Mouse (Mus musculus) neural tube, embryonic 12.5 days (tissue): ENCODE results near the gene Fgf9. TPM values are rescaled to one million over a fixed set of nuclear protein-coding genes. Genes with fewer than 3 reads are reported as not detected.

Experiments
- ATAC-seq: fragments of 200-750 bp; cut with Nextera tagmentation; 2 replicates; pipeline ENCODE4 v1.8.0; 2017; ENCODE audit warnings: low read depth, mild to moderate bottlenecking, moderate TSS enrichment, moderate library complexity; ENCODE audit not compliant: low FRiP score
- H3K27ac ChIP-seq: fragments of 300-500 bp; sonication (generic); 2 replicates; pipeline ENCODE4 v1.5.1; 2016
- H3K27me3 ChIP-seq: fragments of 300-500 bp; sonication (generic); replicated peaks from 2 replicates; pipeline ENCODE4 v1.6.1; 2016; ENCODE audit warnings: mild to moderate bottlenecking
- H3K36me3 ChIP-seq: fragments of 300-500 bp; sonication (generic); 2 replicates; pipeline ENCODE4 v1.6.1; 2016; ENCODE audit warnings: mild to moderate bottlenecking
- H3K4me1 ChIP-seq: fragments of 300-500 bp; sonication (generic); 2 replicates; pipeline ENCODE4 v1.6.1; 2016
- H3K4me2 ChIP-seq: fragments of 300-500 bp; sonication (generic); replicated peaks from 2 replicates; pipeline ENCODE4 v1.6.1; 2016; ENCODE audit warnings: mild to moderate bottlenecking
- H3K4me3 ChIP-seq: fragments of 300-500 bp; sonication (generic); 2 replicates; pipeline ENCODE4 v1.5.1; 2016
- H3K9ac ChIP-seq: fragments of 300-500 bp; sonication (generic); 2 replicates; pipeline ENCODE4 v1.6.1; 2016; ENCODE audit warnings: mild to moderate bottlenecking
- H3K9me3 ChIP-seq: fragments of 300-500 bp; sonication (generic); 2 replicates; pipeline ENCODE4 v1.6.1; 2016; ENCODE audit warnings: mild to moderate bottlenecking
- WGBS: fragments of 180-500 bp; shearing (Covaris S2); methylation state at CpG from one replicate; pipeline ENCODE4 v1.1.7; 2016; 5-methylcytosine and 5-hydroxymethylcytosine counted together
- polyA plus RNA-seq: library from polyadenylated mRNA; unstranded; fragments of >200 nt; fragmentation: Nextera tagmentation; extraction: Ambion mirVana; gene quantifications from 2 replicates; pipeline ENCODE4 v1.2.1, GENCODE M21; 2016

The Fgf9 gene
- polyA plus RNA-seq, 1 experiment from 2014 or later: 10.9 TPM

DNA sequence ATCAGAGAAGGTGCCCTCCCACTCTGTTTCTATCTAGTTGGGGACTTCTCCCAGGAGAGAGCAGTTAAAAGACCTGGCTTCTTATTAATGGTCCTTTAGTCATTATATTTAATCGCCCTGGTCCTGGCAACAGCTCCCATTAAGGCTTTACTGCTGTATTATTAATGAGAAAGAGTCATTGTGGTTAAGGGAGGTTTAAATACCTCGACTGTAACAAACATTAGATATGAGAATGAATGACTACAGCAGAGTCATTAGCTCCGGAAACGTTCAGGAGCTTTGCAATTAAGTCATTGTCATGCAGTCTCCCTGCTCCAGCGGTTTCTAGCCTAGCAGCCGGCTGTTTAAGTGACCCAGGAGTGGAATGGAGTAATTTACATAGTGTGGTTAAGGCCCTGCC is 31.0 kb downstream of the Fgf9 start:
- Histone ChIP-seq H3K9ac (no peak overlapping the region), H3K9me3 (no peaks in the 10 kb centered on the region), H3K4me3 (no peak overlapping the region), H3K4me1 (no peaks in the 10 kb centered on the region), H3K36me3 (no peaks in the 10 kb centered on the region), H3K4me2 (no peak overlapping the region), H3K27ac (no peak overlapping the region), H3K27me3 (no peaks in the 10 kb centered on the region)
- 6% methylated on average over 6 of the region's 6 CpGs for WGBS
- ATAC-seq: peak; percentile 87

DNA sequence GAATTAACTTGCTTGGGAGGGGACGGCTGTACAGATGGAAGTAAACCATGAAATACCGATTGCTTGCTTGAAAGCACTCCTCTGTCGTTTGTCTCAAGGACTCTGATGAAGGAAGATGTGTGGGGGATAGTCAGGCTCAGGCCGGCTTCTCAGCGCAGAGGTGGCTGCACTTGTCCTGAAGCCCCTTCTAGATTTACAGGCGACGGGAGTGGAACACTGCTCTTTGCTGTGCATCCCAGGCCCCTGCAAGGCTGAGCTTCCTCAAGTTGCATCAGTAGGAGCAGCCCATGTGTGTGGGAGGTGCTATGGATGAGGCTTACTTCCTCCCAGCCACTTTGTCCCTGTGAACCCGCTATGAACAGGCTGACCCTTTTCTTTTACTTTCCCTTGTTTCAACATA is 33.9 kb downstream of the Fgf9 start:
- Histone ChIP-seq H3K36me3 (no peaks in the 10 kb centered on the region), H3K27me3 (no peaks in the 10 kb centered on the region), H3K4me1 (no peaks in the 10 kb centered on the region), H3K9ac (no peak overlapping the region), H3K4me2 (no peak overlapping the region), H3K4me3 (no peak overlapping the region), H3K9me3 (no peaks in the 10 kb centered on the region), H3K27ac (no peak overlapping the region)
- WGBS: 65% methylated on average over 8 of the region's 8 CpGs
- no peak for ATAC-seq

DNA sequence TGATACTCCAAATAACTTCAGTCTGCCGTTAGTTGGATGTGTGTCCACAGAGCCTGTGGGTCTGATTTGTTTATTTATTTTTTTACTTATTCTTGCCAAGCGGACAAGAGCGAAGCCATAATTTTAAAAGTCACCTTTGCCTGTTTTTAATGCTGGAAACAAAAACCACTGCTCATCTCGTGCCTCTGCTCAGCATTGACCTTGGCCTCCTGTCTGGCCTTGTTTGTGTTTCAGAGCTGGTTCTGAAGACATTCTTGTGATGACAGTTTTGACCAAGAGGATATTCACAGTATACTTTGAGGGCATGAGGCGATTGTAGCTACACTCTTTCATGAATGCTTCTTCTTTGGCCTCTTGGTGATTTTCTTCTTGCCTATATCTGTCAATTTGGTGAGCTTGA is 35.2 kb downstream of the Fgf9 start:
- Histone ChIP-seq H3K4me3 (no peak overlapping the region), H3K9ac (no peak overlapping the region), H3K4me2 (no peak overlapping the region), H3K9me3 (no peaks in the 10 kb centered on the region), H3K27me3 (no peaks in the 10 kb centered on the region), H3K36me3 (no peaks in the 10 kb centered on the region), H3K4me1 (no peaks in the 10 kb centered on the region), H3K27ac (no peak overlapping the region)
- ATAC-seq: no peak
- 86% methylated on average over 5 of the region's 5 CpGs for WGBS

DNA sequence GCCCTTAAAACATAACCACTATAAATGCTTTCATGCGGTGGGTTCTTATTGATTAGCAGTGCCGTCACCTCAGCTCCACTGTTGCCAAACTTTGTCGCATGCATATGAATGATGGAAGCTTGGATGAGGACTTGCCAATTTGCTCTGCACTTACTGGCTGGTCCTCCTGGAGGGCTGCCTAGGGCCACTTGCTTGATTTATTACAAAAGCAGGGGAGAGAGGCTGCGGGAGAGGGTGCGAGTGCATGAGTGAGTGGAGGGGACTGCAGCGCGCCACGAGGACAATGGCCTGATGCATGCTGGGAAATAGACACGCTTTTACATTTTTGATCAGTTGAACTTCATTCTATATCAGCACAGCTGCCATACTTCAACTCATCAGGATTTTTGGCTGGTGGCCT is 39.3 kb downstream of the Fgf9 start:
- 68% methylated on average over 9 of the region's 9 CpGs for WGBS
- Histone ChIP-seq H3K4me2 (no peak overlapping the region), H3K4me1 (0 out of 2 replicates have a peak, but pooled peaks cover 3% of the 10 kb centered on the region), H3K9ac (no peak overlapping the region), H3K4me3 (no peak overlapping the region), H3K9me3 (no peaks in the 10 kb centered on the region), H3K36me3 (no peaks in the 10 kb centered on the region), H3K27ac (no peak overlapping the region), H3K27me3 (no peaks in the 10 kb centered on the region)
- no peak for ATAC-seq

DNA sequence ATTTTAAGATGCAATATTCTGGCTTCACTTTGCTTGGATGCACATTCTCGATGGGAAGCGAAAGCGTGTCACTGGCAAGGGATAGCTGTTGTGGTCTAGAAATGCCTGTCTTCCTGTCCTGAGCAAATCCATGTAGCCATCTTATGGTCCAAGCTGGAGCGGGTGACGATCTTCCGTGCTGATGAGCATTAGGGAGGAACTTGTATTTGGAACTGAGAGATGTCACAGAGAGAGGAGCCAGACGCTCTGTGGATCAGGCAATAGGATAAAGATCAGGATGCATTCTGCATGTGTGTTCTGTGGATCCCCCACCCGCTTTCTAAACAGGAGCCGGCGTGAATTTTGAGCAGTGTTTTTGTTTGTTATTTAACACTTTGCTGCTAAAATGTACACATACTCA is 41.2 kb downstream of the Fgf9 start:
- no peak for ATAC-seq
- H3K4me1 ChIP-seq: 0 out of 2 replicates have a peak, but pooled peaks cover 3% of the 10 kb centered on the region
- no peak overlapping the region for H3K9ac ChIP-seq
- no peaks in the 10 kb centered on the region for H3K36me3 ChIP-seq
- no peak overlapping the region for H3K27ac ChIP-seq
- H3K27me3 ChIP-seq: no peaks in the 10 kb centered on the region
- no peak overlapping the region for H3K4me3 ChIP-seq
- H3K9me3 ChIP-seq: no peaks in the 10 kb centered on the region
- 91% methylated on average over 10 of the region's 10 CpGs for WGBS
- no peak overlapping the region for H3K4me2 ChIP-seq

DNA sequence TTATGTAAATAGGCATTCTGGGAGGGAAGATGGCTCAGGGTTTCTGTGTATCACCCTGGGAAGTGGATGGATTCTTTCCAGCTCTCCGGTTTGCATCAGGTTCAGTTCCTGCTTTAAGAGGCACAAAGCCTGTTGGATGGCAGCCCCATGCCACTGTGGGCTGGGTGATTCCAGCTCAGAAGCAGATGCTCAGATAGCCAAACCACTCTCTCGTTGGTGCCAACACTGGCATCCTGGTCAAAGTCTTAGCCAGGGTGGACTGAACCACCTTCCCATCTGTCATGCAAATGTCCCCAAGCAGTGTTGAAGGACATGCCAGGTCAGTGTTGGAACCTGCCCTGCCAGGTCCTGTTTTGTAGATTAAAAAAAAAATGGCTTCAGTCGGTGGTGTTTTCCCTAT is 42.0 kb downstream of the Fgf9 start:
- ATAC-seq: no peak
- no peak overlapping the region for H3K9ac ChIP-seq
- no peak overlapping the region for H3K4me2 ChIP-seq
- H3K36me3 ChIP-seq: no peaks in the 10 kb centered on the region
- no peaks in the 10 kb centered on the region for H3K27me3 ChIP-seq
- no peak overlapping the region for H3K27ac ChIP-seq
- 0 out of 2 replicates have a peak, but pooled peaks cover 3% of the 10 kb centered on the region for H3K4me1 ChIP-seq
- WGBS: 71% methylated on average over 3 of the region's 3 CpGs
- H3K9me3 ChIP-seq: no peaks in the 10 kb centered on the region
- no peak overlapping the region for H3K4me3 ChIP-seq

DNA sequence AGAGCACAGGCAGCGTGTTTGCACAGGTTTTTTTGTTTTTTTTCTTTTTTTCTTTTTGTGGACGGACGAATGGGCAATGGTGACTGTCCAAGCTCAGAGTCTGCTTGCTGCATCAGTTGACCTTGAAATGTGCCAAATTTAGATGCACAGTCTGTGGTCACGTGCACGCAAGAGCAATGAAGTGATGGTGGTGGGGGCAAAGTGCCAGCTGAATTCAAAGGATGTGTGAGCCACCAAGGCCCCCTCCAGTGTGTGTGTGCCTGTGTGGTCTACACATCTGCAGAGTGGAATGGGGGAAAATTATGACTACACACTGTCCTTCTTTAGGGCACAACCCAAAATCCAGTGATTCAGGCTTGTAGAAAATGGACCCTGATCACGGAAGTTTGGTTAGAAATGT is 42.8 kb downstream of the Fgf9 start:
- Histone ChIP-seq H3K36me3 (no peaks in the 10 kb centered on the region), H3K27ac (no peak overlapping the region), H3K27me3 (no peaks in the 10 kb centered on the region), H3K9ac (no peak overlapping the region), H3K4me1 (0 out of 2 replicates have a peak, but pooled peaks cover 3% of the 10 kb centered on the region), H3K9me3 (no peaks in the 10 kb centered on the region), H3K4me2 (no peak overlapping the region), H3K4me3 (no peak overlapping the region)
- WGBS: 45% methylated on average over 6 of the region's 6 CpGs
- ATAC-seq: no peak

DNA sequence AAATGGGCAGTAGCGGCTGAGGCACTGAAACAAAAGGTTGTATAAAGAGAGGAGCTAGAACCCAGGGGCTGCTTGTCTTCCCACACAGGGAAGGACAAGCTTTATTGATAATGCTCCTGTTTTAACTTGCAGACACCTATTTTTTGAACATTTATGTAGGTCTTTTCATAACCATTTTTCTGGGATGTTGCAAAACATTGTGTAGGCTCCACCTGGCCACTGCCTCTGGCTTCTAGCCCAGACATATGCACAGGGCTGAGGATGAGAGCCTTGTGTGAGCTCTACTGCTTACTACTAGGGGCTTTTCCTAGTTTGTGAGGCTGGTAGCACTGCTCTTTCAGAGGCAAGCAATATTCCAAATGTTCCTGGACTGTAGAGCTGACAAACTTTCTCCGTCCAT is 43.8 kb downstream of the Fgf9 start:
- no peak overlapping the region for H3K27ac ChIP-seq
- H3K27me3 ChIP-seq: no peaks in the 10 kb centered on the region
- 77% methylated on average over 2 of the region's 2 CpGs for WGBS
- no peak overlapping the region for H3K4me3 ChIP-seq
- H3K4me1 ChIP-seq: 0 out of 2 replicates have a peak, but pooled peaks cover 3% of the 10 kb centered on the region
- H3K36me3 ChIP-seq: no peaks in the 10 kb centered on the region
- H3K4me2 ChIP-seq: no peak overlapping the region
- ATAC-seq: no peak
- no peak overlapping the region for H3K9ac ChIP-seq
- H3K9me3 ChIP-seq: no peaks in the 10 kb centered on the region

DNA sequence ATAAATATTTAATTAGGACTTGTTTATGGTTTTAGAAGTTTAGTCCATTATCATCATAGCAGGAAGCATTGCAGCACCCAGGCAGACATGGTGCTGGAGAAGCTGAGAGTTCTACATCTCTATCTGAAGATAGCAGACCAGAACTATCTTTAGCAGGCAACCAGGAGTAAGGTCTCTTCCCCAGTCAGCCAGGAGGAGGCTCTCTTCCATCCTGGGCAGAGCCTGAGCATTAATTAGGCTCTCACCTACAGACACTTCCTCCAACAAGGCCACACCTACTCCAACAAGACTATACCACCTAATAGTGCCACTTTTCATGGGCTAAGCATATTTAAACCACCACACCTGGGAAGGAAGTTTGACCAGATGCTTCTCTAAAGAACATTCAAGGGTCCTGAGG is 54.3 kb downstream of the Fgf9 start:
- Histone ChIP-seq H3K9me3 (no peaks in the 10 kb centered on the region), H3K4me1 (no peaks in the 10 kb centered on the region), H3K27ac (no peak overlapping the region), H3K9ac (no peak overlapping the region), H3K4me2 (no peak overlapping the region), H3K27me3 (no peaks in the 10 kb centered on the region), H3K36me3 (no peaks in the 10 kb centered on the region), H3K4me3 (no peak overlapping the region)
- no peak for ATAC-seq

DNA sequence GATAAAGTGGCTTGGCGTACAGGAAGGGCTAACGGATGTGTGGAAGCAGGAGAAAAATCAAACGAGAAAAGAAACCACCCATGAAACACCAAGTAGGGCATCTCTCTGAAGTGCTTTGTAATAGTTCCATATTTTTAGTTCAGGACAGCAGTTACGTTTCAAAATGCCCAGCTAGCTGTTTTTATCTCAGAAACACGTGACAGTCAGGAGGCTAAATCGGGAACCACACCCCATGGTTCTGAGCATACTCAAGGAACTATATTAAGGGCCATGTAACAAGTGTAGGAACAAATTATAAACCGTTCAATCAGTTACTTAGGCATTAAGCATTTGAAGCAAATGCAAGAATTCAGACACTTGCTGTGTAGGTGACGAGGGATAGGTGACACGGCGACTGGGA is 56.2 kb downstream of the Fgf9 start:
- Histone ChIP-seq H3K27ac (no peak overlapping the region), H3K9me3 (no peaks in the 10 kb centered on the region), H3K9ac (no peak overlapping the region), H3K4me1 (no peaks in the 10 kb centered on the region), H3K27me3 (no peaks in the 10 kb centered on the region), H3K4me2 (no peak overlapping the region), H3K4me3 (no peak overlapping the region), H3K36me3 (no peaks in the 10 kb centered on the region)
- ATAC-seq: no peak
- 91% methylated on average over 10 of the region's 10 CpGs for WGBS

DNA sequence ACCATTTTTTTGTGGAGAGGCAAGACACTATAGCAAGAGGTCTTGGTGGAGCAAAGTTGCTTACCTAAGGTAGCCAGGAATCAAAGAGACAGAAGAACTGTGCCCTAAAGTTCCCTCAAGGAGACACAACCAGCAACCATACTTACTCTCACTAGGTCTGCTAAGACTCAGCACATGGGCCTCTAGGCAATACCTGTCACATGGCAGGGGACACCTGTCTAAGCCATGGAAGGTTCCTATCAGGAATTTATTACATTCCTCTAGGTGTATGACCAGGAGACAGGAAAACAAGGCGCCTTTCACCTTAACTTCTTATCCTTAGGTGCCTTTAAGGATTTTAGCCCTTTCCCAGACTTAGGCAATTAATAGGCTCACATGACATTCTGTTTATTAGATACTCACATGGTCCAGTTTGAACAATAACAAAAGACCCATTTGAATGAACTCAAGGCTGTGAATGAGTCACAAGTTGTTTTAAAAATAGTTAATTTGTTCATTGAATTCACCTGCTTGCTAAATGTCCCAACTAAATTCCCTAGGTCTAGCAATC is 69.2 kb downstream of the Fgf9 start:
- no peak for ATAC-seq
- no peak overlapping the region for H3K4me3 ChIP-seq
- H3K36me3 ChIP-seq: no peaks in the 10 kb centered on the region
- H3K27me3 ChIP-seq: no peaks in the 10 kb centered on the region
- no peaks in the 10 kb centered on the region for H3K9me3 ChIP-seq
- H3K4me2 ChIP-seq: no peak overlapping the region
- no peaks in the 10 kb centered on the region for H3K4me1 ChIP-seq
- WGBS: 85% methylated on average over 1 of the region's 1 CpGs
- H3K27ac ChIP-seq: no peak overlapping the region
- H3K9ac ChIP-seq: no peak overlapping the region

DNA sequence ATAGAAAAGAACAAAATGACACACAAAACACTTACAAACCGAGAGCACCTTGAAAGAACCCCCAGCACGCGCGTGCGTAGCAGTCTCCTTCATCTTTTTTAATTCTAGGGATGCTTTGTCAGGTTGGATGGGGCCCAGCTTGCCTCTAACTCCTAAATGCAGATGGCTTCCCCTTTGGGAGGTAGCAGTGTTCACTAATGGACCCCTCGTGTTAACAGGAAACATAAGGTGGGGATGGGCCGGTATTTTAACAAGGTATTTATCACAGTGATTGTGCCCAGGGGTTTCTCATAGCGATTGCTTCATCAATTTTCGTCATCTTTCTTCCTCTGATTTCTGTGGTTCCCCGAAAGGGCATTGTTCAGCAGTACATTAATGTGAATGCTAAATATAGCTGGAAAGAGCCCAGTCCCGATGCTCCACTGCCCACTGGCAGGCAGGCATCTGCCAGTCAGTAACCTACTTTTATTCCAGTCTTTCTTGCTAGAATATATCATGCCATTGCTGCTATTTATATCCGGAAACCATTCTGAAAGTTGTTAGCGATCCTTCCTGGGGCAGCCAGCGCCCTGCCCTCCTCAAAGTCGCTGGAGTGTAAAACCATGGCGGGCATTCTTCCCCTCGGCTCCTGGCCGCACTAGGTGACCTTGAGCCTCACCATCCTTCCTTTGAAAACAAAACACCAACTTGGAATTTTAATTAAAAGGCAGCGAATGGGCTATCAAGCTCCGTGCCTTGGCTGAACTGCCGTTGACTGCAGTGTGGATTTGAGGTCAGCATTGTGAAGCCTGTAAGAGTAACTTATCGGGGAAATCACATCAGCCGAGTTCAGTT is 79.5 kb downstream of the Fgf9 start:
- no peak overlapping the region for H3K27ac ChIP-seq
- no peaks in the 10 kb centered on the region for H3K36me3 ChIP-seq
- no peaks in the 10 kb centered on the region for H3K27me3 ChIP-seq
- H3K9ac ChIP-seq: no peak overlapping the region
- ATAC-seq: 0 out of 2 replicates have a peak, but pooled peaks have one; percentile 44
- peak overlapping the region; percentile 26 for H3K4me2 ChIP-seq
- no peak overlapping the region for H3K4me3 ChIP-seq
- no peaks in the 10 kb centered on the region for H3K4me1 ChIP-seq
- 66% methylated on average over 23 of the region's 23 CpGs for WGBS
- H3K9me3 ChIP-seq: no peaks in the 10 kb centered on the region

DNA sequence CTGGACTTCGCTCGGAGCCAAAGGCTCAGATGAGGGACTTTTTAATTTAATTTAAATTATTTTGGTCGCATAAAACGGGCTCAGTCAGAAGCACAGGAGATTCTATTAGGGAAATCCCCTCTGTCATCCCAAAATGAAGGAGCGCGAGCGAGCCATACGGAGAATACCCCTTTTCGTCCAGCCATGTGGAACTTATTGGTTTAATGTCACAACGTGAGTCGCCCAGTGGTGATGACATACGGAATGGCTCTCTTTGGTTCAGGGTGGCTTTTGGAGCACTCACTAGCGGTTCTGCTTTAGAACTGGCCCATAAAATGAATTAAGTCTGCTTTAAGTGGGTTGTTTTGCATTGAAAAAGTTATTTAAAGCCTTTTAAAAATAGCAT is 80.1 kb downstream of the Fgf9 start:
- Histone ChIP-seq H3K4me2 (peak overlapping the region; percentile 26), H3K9ac (no peak overlapping the region), H3K27me3 (no peaks in the 10 kb centered on the region), H3K9me3 (no peaks in the 10 kb centered on the region), H3K4me3 (no peak overlapping the region), H3K4me1 (no peaks in the 10 kb centered on the region), H3K27ac (no peak overlapping the region), H3K36me3 (no peaks in the 10 kb centered on the region)
- ATAC-seq: no peak
- WGBS: 78% methylated on average over 13 of the region's 13 CpGs
